Mouse (Mus musculus) liver, embryonic 14.5 days (tissue): ENCODE results near the gene Apbb2.

Experiments used
- CTCF ChIP-seq: IDR thresholded peaks from 2 replicates; pipeline ENCODE4 v1.5.1; 2016; ENCODE audit warnings: antibody characterized with exemption, low read depth, control low read depth
- EP300 ChIP-seq: IDR thresholded peaks from 2 replicates; pipeline ENCODE4 v1.6.1; 2016; ENCODE audit warnings: antibody characterized with exemption, low read depth

GRCm38 (mm10) chr5:66513412-66513811, 105.2 kb downstream of the Apbb2 start:
- no peak for TF ChIP-seq EP300
- no peak for TF ChIP-seq CTCF
